Mouse (Mus musculus): ENCODE data around the gene Gm44503.

DNA sequence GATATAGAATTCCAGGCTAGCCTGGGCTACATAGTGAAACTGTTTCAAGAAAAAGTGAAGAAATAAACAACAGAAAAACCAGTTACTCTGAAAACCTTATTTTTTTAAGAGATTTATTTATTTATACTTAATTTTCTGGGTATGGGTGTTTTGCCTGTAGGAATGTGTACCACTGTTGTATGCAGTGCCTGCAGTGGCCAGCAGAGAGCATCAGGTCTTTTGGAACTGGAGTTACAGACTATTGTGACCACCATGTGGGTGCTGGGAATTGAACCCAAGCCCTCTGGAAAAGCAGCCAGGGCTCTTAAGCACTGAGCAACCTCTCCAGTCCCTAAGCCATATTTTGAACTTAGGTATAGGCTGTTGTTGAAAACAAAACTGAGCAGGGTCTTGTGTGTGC is 14.3 kb downstream of the Gm44503 start:
- TF ChIP-seq CTCF (IDR thresholded peaks at IDR 0.05; ENCODE audit: insufficient read depth, low read depth, low read length) (no peak), POLR2A (IDR thresholded peaks at IDR 0.05; ENCODE audit: insufficient read depth, low read depth, low read length) (no peak)

Data from olfactory bulb, adult 2 months (tissue).